Mouse (Mus musculus) kidney, embryonic 16.5 days (tissue): ENCODE data around the gene Rnf180. TPM values are rescaled to one million over a fixed set of nuclear protein-coding genes. Genes with fewer than 3 reads are reported as not detected.
A peak's percentile ranks its signal among the peaks of the same experiment; 100 is the strongest.

Experiments used
- ATAC-seq: fragments of 200-750 bp; cut with Nextera tagmentation; 2 replicates; pipeline ENCODE4 v1.8.0; 2017; ENCODE audit warnings: moderate TSS enrichment; ENCODE audit not compliant: low FRiP score, low TSS enrichment
- H3K27ac ChIP-seq: fragments of 300-500 bp; sonication (generic); 2 replicates; pipeline ENCODE4 v1.5.1; 2014; ENCODE audit warnings: low read length
- H3K27me3 ChIP-seq: fragments of 300-500 bp; sonication (generic); 2 replicates; pipeline ENCODE4 v1.6.1; 2014; ENCODE audit warnings: low read length, control low read depth, mixed read lengths; ENCODE audit not compliant: insufficient read depth
- H3K36me3 ChIP-seq: fragments of 300-500 bp; sonication (generic); 2 replicates; pipeline ENCODE4 v1.6.1; 2014; ENCODE audit warnings: low read length, control low read depth, mixed read lengths; ENCODE audit not compliant: insufficient read depth
- H3K4me1 ChIP-seq: fragments of 300-500 bp; sonication (generic); 2 replicates; pipeline ENCODE4 v1.6.1; 2014; ENCODE audit warnings: low read length, control low read depth, mixed read lengths; ENCODE audit not compliant: insufficient read depth
- H3K4me2 ChIP-seq: fragments of 300-500 bp; sonication (generic); replicated peaks from 2 replicates; pipeline ENCODE4 v1.6.1; 2014; ENCODE audit warnings: low read depth, low read length
- H3K4me3 ChIP-seq: fragments of 300-500 bp; sonication (generic); 2 replicates; pipeline ENCODE4 v1.5.1; 2014; ENCODE audit warnings: mild to moderate bottlenecking, low read length
- H3K9ac ChIP-seq: fragments of 300-500 bp; sonication (generic); replicated peaks from 2 replicates; pipeline ENCODE4 v1.6.1; 2014; ENCODE audit warnings: low read length
- H3K9me3 ChIP-seq: fragments of 300-500 bp; sonication (generic); 2 replicates; pipeline ENCODE4 v1.6.1; 2016; ENCODE audit warnings: low read length, control low read depth
- WGBS: fragments of 180-500 bp; shearing (Covaris S2); extraction: QIAGEN DNeasy Blood & Tissue Kit; methylation state at CpG from one replicate; pipeline ENCODE4 v1.1.7; 2014; 5-methylcytosine and 5-hydroxymethylcytosine counted together
- polyA plus RNA-seq: library from polyadenylated mRNA; unstranded; fragments of >200 nt; fragmentation: Nextera tagmentation; extraction: Ambion mirVana; gene quantifications from 2 replicates; pipeline ENCODE4 v1.2.1, GENCODE M21; 2015

Gene Rnf180
- polyA plus RNA-seq, 1 experiment from 2014 or later, result 5.8 TPM

DNA sequence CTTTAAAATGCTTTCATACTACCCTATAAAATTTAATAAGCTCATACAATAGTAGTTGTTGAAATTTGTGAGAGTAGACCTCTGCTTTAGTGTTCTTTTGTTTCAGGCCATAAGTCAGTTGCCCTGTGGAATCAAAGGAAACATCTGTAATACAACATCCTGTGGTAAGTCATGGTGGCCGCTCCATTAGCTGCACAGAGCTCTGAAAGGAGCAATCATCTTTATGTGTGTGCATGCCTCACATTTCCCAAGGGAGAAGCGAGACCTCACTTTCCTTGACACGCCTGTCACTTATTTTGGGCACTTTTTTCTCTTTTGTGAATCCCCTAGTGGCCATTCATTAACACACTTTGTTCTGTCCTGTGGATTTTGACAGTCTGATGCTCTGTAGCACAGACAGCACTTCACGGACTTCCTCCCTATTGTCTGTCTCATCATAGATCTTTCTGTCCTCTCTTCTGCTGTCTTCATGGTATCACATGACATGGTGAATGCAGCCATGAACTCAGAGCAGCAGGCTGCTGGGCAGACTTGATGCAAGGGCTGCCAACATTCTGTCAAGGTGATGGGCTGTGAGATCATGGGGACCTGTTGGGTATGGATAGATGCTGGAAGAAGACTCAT is 146.7 kb downstream of the Rnf180 start:
- Histone ChIP-seq H3K27ac (no peak overlapping the region), H3K4me1 (no peaks in the 10 kb centered on the region), H3K9me3 (no peaks in the 10 kb centered on the region), H3K4me3 (no peak overlapping the region), H3K4me2 (no peak overlapping the region), H3K36me3 (no peaks in the 10 kb centered on the region), H3K27me3 (no peaks in the 10 kb centered on the region), H3K9ac (no peak overlapping the region)
- WGBS, result 56% methylated on average over 4 of the region's 4 CpGs
- ATAC-seq, result peak; percentile 80

DNA sequence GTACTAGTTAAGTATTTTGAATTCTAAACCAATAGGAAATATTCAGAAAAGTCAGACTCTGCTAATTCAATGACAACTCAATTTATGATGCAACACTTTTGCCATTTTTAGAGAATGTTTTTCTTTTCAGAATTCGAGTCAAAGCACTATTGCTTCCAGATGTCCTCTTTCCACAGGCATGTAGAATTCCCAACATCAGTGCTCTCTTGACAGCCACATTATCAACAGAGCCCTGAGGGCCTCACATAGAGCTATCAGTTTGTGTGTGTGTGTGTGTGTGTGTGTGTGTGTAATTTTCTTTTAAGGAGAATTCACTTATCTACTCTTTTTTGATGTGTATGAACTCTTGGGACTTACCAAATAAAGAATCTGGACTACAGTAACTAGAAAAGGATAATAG is 147.8 kb downstream of the Rnf180 start:
- WGBS, result 45% methylated on average over 1 of the region's 1 CpGs
- ATAC-seq, result no peak

DNA sequence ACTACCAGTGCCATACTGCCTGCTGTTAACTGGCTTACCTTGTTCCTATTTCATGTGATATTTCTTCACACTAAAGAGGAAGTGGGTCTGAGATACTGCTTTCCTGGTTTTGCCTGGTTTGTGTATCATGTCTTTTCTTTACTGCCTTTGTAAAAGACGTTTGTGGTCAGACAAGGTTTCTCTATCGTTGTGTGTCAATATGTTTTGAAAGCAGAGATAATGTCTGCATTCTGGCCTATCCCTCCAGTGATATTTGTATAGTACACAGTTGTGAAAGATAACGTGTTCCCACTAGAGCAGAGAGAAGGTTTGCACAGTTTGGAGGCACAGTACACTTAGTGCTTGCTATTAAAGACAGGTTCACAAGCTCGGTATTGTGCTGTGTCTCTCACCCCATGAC is 154.7 kb downstream of the Rnf180 start:
- 76% methylated on average over 4 of the region's 4 CpGs for WGBS
- Histone ChIP-seq H3K9ac (no peak overlapping the region), H3K9me3 (no peaks in the 10 kb centered on the region), H3K4me2 (no peak overlapping the region), H3K4me3 (no peak overlapping the region), H3K36me3 (no peaks in the 10 kb centered on the region), H3K27me3 (no peaks in the 10 kb centered on the region), H3K27ac (no peak overlapping the region), H3K4me1 (no peaks in the 10 kb centered on the region)
- ATAC-seq, result no peak

More for the DNA sequence above, 147.8 kb downstream of the Rnf180 start:
- Histone ChIP-seq H3K4me1 (no peaks in the 10 kb centered on the region), H3K36me3 (no peaks in the 10 kb centered on the region), H3K4me3 (no peak overlapping the region), H3K27me3 (no peaks in the 10 kb centered on the region), H3K9ac (no peak overlapping the region), H3K4me2 (no peak overlapping the region), H3K27ac (no peak overlapping the region), H3K9me3 (no peaks in the 10 kb centered on the region)

DNA sequence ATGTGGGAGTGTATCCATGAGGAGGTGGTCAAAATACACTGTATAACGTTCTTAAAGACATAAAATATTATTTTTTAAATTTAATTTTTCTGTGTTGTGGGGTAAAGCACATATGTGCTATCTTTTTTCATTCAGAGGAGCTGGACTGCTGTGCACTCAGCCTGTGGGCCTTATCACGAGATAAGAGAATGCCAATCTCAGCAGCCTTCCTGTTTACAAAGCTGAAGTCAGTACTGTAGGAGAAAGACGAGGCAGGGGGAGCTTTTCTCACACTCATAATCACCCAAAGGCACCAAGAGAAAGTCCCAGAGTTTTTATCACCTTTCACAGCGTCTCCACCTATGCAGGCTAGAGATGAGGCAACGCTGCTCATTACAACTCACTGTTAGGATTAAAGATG is 160.2 kb downstream of the Rnf180 start:
- H3K27me3 ChIP-seq, result no peaks in the 10 kb centered on the region
- no peak overlapping the region for H3K4me2 ChIP-seq
- no peaks in the 10 kb centered on the region for H3K36me3 ChIP-seq
- no peak overlapping the region for H3K27ac ChIP-seq
- no peak for ATAC-seq
- H3K9me3 ChIP-seq, result no peaks in the 10 kb centered on the region
- 62% methylated on average over 5 of the region's 5 CpGs for WGBS
- H3K9ac ChIP-seq, result no peak overlapping the region
- no peaks in the 10 kb centered on the region for H3K4me1 ChIP-seq
- no peak overlapping the region for H3K4me3 ChIP-seq

DNA sequence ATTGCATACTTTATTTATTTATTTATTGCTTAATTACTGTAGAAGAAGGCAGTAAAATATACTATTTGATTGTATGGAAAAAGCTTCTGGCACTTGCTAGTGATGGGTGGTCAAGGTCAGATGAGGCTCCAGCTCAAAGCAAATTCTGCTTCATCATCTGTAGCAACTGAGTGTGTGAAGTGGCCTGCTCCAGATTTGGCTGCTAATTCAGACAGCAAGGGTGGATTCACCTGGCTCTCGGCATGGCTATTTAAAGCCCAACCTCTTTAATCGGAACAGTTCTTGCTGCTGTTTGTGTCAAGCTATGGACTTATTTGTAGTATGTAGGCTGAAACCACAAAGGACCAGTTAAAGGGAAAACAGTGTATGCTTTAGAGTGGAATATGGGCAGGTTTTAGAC is 161.8 kb downstream of the Rnf180 start:
- Histone ChIP-seq H3K27me3 (no peaks in the 10 kb centered on the region), H3K9ac (no peak overlapping the region), H3K27ac (no peak overlapping the region), H3K4me1 (no peaks in the 10 kb centered on the region), H3K4me2 (no peak overlapping the region), H3K9me3 (no peaks in the 10 kb centered on the region), H3K4me3 (no peak overlapping the region), H3K36me3 (no peaks in the 10 kb centered on the region)
- ATAC-seq, result no peak; the same call in 1 of the 2 replicates
- WGBS, result 76% methylated on average over 2 of the region's 2 CpGs

DNA sequence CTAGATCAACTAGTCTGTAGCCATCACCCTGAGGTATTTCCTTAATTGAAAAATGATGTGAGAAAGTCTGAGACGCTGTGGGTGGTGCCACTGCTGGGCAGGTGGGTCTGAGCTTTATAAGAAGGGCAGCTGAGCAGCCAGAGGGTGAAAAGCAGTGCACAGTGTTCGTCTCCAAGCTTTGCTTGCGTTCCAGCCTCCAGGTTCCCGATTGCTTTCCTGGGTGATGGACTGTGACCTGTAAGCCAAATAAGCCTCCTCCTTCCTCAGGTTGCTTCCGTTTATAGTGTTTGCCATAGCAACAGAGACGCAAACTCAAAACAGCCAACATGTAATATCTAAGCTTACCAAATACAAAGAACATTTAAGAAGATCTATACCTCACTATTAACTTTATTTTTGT is 162.2 kb downstream of the Rnf180 start:
- no peaks in the 10 kb centered on the region for H3K36me3 ChIP-seq
- H3K9me3 ChIP-seq, result no peaks in the 10 kb centered on the region
- H3K4me3 ChIP-seq, result no peak overlapping the region
- H3K4me2 ChIP-seq, result no peak overlapping the region
- peak; percentile 73; the same call in 1 of the 2 replicates for ATAC-seq
- H3K27me3 ChIP-seq, result no peaks in the 10 kb centered on the region
- no peaks in the 10 kb centered on the region for H3K4me1 ChIP-seq
- no peak overlapping the region for H3K27ac ChIP-seq
- 38% methylated on average over 6 of the region's 6 CpGs for WGBS
- H3K9ac ChIP-seq, result no peak overlapping the region

DNA sequence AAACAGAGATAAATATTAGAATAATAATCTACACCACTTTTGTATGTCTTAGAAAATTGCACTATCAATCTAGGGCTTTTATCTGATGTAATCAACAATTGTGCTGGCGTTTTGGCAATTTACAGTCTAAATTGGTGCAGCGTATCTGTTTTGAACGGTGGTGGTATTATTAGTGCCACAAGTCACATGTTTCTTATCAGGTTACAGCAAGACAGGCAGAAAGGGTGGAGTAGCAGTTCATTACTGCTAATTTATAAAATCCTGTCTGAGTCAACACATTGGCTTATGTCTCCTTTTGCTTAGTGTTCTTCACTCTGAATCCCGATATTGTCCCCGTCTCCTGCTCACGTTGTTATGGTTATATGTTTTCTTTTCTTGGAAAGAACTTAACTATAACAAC is 164.5 kb downstream of the Rnf180 start:
- ATAC-seq, result no peak
- H3K27me3 ChIP-seq, result no peaks in the 10 kb centered on the region
- H3K36me3 ChIP-seq, result no peaks in the 10 kb centered on the region
- H3K4me2 ChIP-seq, result no peak overlapping the region
- no peak overlapping the region for H3K27ac ChIP-seq
- H3K9ac ChIP-seq, result no peak overlapping the region
- no peaks in the 10 kb centered on the region for H3K4me1 ChIP-seq
- H3K4me3 ChIP-seq, result no peak overlapping the region
- H3K9me3 ChIP-seq, result no peaks in the 10 kb centered on the region
- WGBS, result 81% methylated on average over 6 of the region's 6 CpGs

DNA sequence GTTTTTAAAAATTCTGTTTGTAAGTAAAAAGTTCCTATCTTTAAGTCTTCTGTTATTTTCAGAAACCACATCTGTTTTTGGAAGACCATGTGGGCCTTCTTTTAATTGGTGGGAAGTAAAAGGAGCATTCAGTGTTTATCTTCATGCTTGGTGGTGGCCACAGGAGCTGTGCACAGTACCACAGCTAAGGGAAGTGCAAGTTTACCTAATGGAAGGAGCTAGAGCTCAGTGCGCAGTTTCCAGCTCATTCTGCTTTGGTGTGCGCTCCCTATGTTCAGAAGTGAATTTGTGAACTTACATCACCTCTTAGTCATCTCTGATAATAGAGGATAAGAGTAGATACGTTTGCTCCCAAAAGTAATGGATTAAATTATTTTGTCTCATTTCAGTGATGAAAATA is 172.5 kb downstream of the Rnf180 start:
- WGBS, result 80% methylated on average over 3 of the region's 3 CpGs
- H3K4me1 ChIP-seq, result no peaks in the 10 kb centered on the region
- H3K36me3 ChIP-seq, result no peaks in the 10 kb centered on the region
- no peak for ATAC-seq
- H3K27ac ChIP-seq, result no peak overlapping the region
- H3K9ac ChIP-seq, result no peak overlapping the region
- H3K27me3 ChIP-seq, result no peaks in the 10 kb centered on the region
- H3K4me3 ChIP-seq, result no peak overlapping the region
- no peak overlapping the region for H3K4me2 ChIP-seq
- H3K9me3 ChIP-seq, result no peaks in the 10 kb centered on the region

DNA sequence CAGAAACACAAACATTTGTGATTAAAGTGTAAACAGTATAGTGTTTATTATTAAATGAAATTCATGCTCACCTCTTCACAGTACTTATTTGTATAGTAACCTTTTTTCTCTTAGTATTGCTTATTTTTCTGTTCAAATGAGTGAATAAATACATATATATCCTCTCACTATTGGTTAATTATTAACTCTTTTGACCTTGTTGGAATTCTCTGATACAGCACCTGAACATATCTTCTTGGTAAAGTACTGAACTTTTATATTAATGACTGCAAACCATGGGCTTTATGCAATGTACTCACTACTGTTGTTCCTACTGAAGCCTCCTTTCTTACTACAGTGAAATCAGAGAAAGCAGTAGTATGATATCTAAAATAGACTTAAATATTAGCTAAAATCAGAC is 173.0 kb downstream of the Rnf180 start:
- Histone ChIP-seq H3K27me3 (no peaks in the 10 kb centered on the region), H3K36me3 (no peaks in the 10 kb centered on the region), H3K9ac (no peak overlapping the region), H3K4me2 (no peak overlapping the region), H3K4me1 (no peaks in the 10 kb centered on the region), H3K27ac (no peak overlapping the region), H3K4me3 (no peak overlapping the region), H3K9me3 (no peaks in the 10 kb centered on the region)
- ATAC-seq, result no peak

DNA sequence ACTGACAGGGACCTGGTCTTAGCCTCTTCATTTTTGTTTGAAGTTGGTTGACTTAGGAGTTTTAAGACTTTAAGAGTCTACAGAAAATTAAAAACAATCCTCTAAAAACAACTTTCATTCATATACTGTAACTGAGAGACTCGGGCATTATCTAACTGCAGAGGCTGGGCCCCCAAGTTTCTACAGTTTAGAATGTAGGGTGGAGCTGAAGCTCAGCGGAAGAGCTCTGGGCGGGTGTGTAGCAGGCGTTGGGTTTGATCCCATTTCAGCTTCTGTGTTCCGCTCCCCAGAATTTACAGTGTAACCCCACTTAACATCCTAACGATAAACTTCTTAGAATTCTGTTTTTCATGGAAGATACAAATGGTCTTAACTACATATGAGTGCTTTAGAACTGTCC is 183.0 kb downstream of the Rnf180 start:
- H3K9me3 ChIP-seq, result no peaks in the 10 kb centered on the region
- no peaks in the 10 kb centered on the region for H3K27me3 ChIP-seq
- no peak overlapping the region for H3K9ac ChIP-seq
- H3K27ac ChIP-seq, result no peak overlapping the region
- no peak overlapping the region for H3K4me2 ChIP-seq
- no peaks in the 10 kb centered on the region for H3K4me1 ChIP-seq
- no peaks in the 10 kb centered on the region for H3K36me3 ChIP-seq
- H3K4me3 ChIP-seq, result no peak overlapping the region
- ATAC-seq, result no peak
- WGBS, result 92% methylated on average over 6 of the region's 6 CpGs
